Mouse (Mus musculus) embryonic facial prominence, embryonic 14.5 days (tissue): ENCODE results near the gene Gm28539. TPM values are rescaled to one million over a fixed set of nuclear protein-coding genes. Genes with fewer than 3 reads are reported as not detected.

ENCODE experiments used
- ATAC-seq: fragments of 200-750 bp; cut with Nextera tagmentation; 2 replicates; pipeline ENCODE4 v1.8.0; 2017; ENCODE audit warnings: low read depth, moderate number of reproducible peaks, moderate TSS enrichment
- DNase-seq: peaks from one replicate; pipeline ENCODE4 v3.0.0-alpha.2; 2015; ENCODE audit warnings: low spot score
- H3K27ac ChIP-seq: fragments of 300-500 bp; sonication (generic); replicated peaks from 2 replicates; pipeline ENCODE4 v1.5.1; 2014; ENCODE audit warnings: low read depth, mild to moderate bottlenecking, low read length, moderate library complexity
- H3K27me3 ChIP-seq: fragments of 300-500 bp; sonication (generic); replicated peaks from 2 replicates; pipeline ENCODE4 v1.6.1; 2014; ENCODE audit warnings: low read length; ENCODE audit not compliant: control insufficient read depth, insufficient read depth
- H3K36me3 ChIP-seq: fragments of 300-500 bp; sonication (generic); 2 replicates; pipeline ENCODE4 v1.6.1; 2014; ENCODE audit warnings: low read length, mixed read lengths; ENCODE audit not compliant: control insufficient read depth, insufficient read depth
- H3K4me1 ChIP-seq: fragments of 300-500 bp; sonication (generic); 2 replicates; pipeline ENCODE4 v1.6.1; 2014; ENCODE audit warnings: antibody characterized with exemption, low read length; ENCODE audit not compliant: control insufficient read depth, insufficient read depth
- H3K4me2 ChIP-seq: fragments of 300-500 bp; sonication (generic); 2 replicates; pipeline ENCODE4 v1.6.1; 2014; ENCODE audit warnings: low read depth, mild to moderate bottlenecking, low read length, moderate library complexity, mixed read lengths
- H3K4me3 ChIP-seq: fragments of 300-500 bp; sonication (generic); 2 replicates; pipeline ENCODE4 v1.5.1; 2014; ENCODE audit warnings: low read depth, mild to moderate bottlenecking, low read length
- H3K9ac ChIP-seq: fragments of 300-500 bp; sonication (generic); 2 replicates; pipeline ENCODE4 v1.6.1; 2014; ENCODE audit warnings: low read depth, mild to moderate bottlenecking, low read length, moderate library complexity, mixed read lengths
- H3K9me3 ChIP-seq: fragments of 300-500 bp; sonication (generic); 2 replicates; pipeline ENCODE4 v1.6.1; 2016; ENCODE audit warnings: low read length; ENCODE audit not compliant: control insufficient read depth
- WGBS: fragments of 180-500 bp; shearing (Covaris S2); extraction: QIAGEN DNeasy Blood & Tissue Kit; methylation state at CpG from one replicate; pipeline ENCODE4 v1.1.7; 2014; 5-methylcytosine and 5-hydroxymethylcytosine counted together
- polyA plus RNA-seq: library from polyadenylated mRNA; unstranded; fragments of >200 nt; fragmentation: Nextera tagmentation; extraction: Ambion mirVana; gene quantifications from 2 replicates; pipeline ENCODE4 v1.2.1, GENCODE M21; 2014

Gene Gm28539
- polyA plus RNA-seq, 1 experiment from 2014 or later, result not detected

GRCm38 (mm10) chr16:18916064-18916463, 79.7 kb downstream of the Gm28539 start:
- Histone ChIP-seq H3K4me3 (no peak overlapping the region), H3K4me2 (no peak overlapping the region), H3K27ac (no peak overlapping the region), H3K9me3 (no peaks in the 10 kb centered on the region), H3K9ac (no peak overlapping the region), H3K27me3 (no peaks in the 10 kb centered on the region), H3K36me3 (peaks cover 67% of the 10 kb centered on the region), H3K4me1 (no peaks in the 10 kb centered on the region)
- no peak for ATAC-seq
- 98% methylated on average over 4 of the region's 4 CpGs for WGBS
- no peak for DNase-seq

GRCm38 (mm10) chr16:18921771-18922170, 85.4 kb downstream of the Gm28539 start:
- Histone ChIP-seq H3K27ac (no peak overlapping the region), H3K4me1 (no peaks in the 10 kb centered on the region), H3K4me3 (no peak overlapping the region), H3K27me3 (no peaks in the 10 kb centered on the region), H3K9me3 (no peaks in the 10 kb centered on the region), H3K4me2 (no peak overlapping the region), H3K36me3 (peaks cover 92% of the 10 kb centered on the region), H3K9ac (no peak overlapping the region)
- DNase-seq (no peak), ATAC-seq (no peak)
- whole genome bisulfite sequencing, result 84% methylated on average over 2 of the region's 2 CpGs

GRCm38 (mm10) chr16:18927963-18928362, 91.6 kb downstream of the Gm28539 start:
- H3K27ac ChIP-seq, result no peak overlapping the region
- DNase-seq (no peak), ATAC-seq (no peak)
- H3K27me3 ChIP-seq, result no peaks in the 10 kb centered on the region
- 100% methylated on average over 1 of the region's 1 CpGs for WGBS
- H3K4me3 ChIP-seq, result no peak overlapping the region
- no peaks in the 10 kb centered on the region for H3K4me1 ChIP-seq
- peaks cover 78% of the 10 kb centered on the region for H3K36me3 ChIP-seq
- H3K9me3 ChIP-seq, result no peaks in the 10 kb centered on the region
- no peak overlapping the region for H3K9ac ChIP-seq
- no peak overlapping the region for H3K4me2 ChIP-seq

GRCm38 (mm10) chr16:18938321-18939082, 102.1 kb downstream of the Gm28539 start:
- ATAC-seq, result no peak
- Histone ChIP-seq H3K4me2 (no peak overlapping the region), H3K27me3 (no peaks in the 10 kb centered on the region), H3K9ac (no peak overlapping the region), H3K4me1 (no peaks in the 10 kb centered on the region), H3K4me3 (no peak overlapping the region), H3K27ac (no peak overlapping the region), H3K36me3 (peaks cover 53% of the 10 kb centered on the region), H3K9me3 (no peaks in the 10 kb centered on the region)
- no peak for DNase-seq
- WGBS, result 85% methylated on average over 5 of the region's 5 CpGs

GRCm38 (mm10) chr16:18943906-18944305, 107.5 kb downstream of the Gm28539 start:
- no peak overlapping the region for H3K4me3 ChIP-seq
- no peak for ATAC-seq
- DNase-seq, result no peak
- peaks cover 65% of the 10 kb centered on the region for H3K36me3 ChIP-seq
- H3K9ac ChIP-seq, result no peak overlapping the region
- 90% methylated on average over 6 of the region's 6 CpGs for WGBS
- no peaks in the 10 kb centered on the region for H3K9me3 ChIP-seq
- no peak overlapping the region for H3K27ac ChIP-seq
- no peaks in the 10 kb centered on the region for H3K4me1 ChIP-seq
- no peaks in the 10 kb centered on the region for H3K27me3 ChIP-seq
- no peak overlapping the region for H3K4me2 ChIP-seq

GRCm38 (mm10) chr16:18948941-18949340, 112.6 kb downstream of the Gm28539 start:
- H3K27me3 ChIP-seq, result no peaks in the 10 kb centered on the region
- no peaks in the 10 kb centered on the region for H3K4me1 ChIP-seq
- no peak overlapping the region for H3K4me2 ChIP-seq
- H3K9me3 ChIP-seq, result no peaks in the 10 kb centered on the region
- 94% methylated on average over 9 of the region's 9 CpGs for WGBS
- ATAC-seq (no peak), DNase-seq (no peak)
- peaks cover 92% of the 10 kb centered on the region for H3K36me3 ChIP-seq
- no peak overlapping the region for H3K9ac ChIP-seq
- H3K4me3 ChIP-seq, result no peak overlapping the region
- H3K27ac ChIP-seq, result no peak overlapping the region

- Histone ChIP-seq H3K9ac (no peak overlapping the region), H3K4me3 (no peak overlapping the region), H3K27ac (no peak overlapping the region), H3K4me1 (no peaks in the 10 kb centered on the region), H3K4me2 (no peak overlapping the region), H3K27me3 (no peaks in the 10 kb centered on the region), H3K36me3 (peaks cover 94% of the 10 kb centered on the region), H3K9me3 (no peaks in the 10 kb centered on the region)
- no peak for DNase-seq
- no peak for ATAC-seq
- WGBS, result 93% methylated on average over 2 of the region's 2 CpGs
Observed at GRCm38 (mm10) chr16:18950351-18950750, 114.0 kb downstream of the Gm28539 start.

GRCm38 (mm10) chr16:18952813-18953212, 116.4 kb downstream of the Gm28539 start:
- DNase-seq (no peak), ATAC-seq (no peak)
- no peaks in the 10 kb centered on the region for H3K9me3 ChIP-seq
- no peak overlapping the region for H3K4me2 ChIP-seq
- H3K4me1 ChIP-seq, result no peaks in the 10 kb centered on the region
- no peak overlapping the region for H3K9ac ChIP-seq
- H3K36me3 ChIP-seq, result peaks cover 94% of the 10 kb centered on the region
- H3K27me3 ChIP-seq, result no peaks in the 10 kb centered on the region
- H3K27ac ChIP-seq, result no peak overlapping the region
- no peak overlapping the region for H3K4me3 ChIP-seq

- no peak overlapping the region for H3K4me2 ChIP-seq
- H3K9me3 ChIP-seq, result peaks cover 4% of the 10 kb centered on the region
- 82% methylated on average over 3 of the region's 3 CpGs for WGBS
- no peak for ATAC-seq
- H3K4me1 ChIP-seq, result no peaks in the 10 kb centered on the region
- no peak overlapping the region for H3K4me3 ChIP-seq
- peaks cover 77% of the 10 kb centered on the region for H3K36me3 ChIP-seq
- H3K9ac ChIP-seq, result no peak overlapping the region
- no peak overlapping the region for H3K27ac ChIP-seq
- DNase-seq, result no peak
- no peaks in the 10 kb centered on the region for H3K27me3 ChIP-seq
Observed at GRCm38 (mm10) chr16:18955070-18955469, 118.7 kb downstream of the Gm28539 start.
